Mouse (Mus musculus): ENCODE data around the gene Bola2. TPM values are rescaled to one million over a fixed set of nuclear protein-coding genes. Genes with fewer than 3 reads are reported as not detected.
A peak's percentile ranks its signal among the peaks of the same experiment; 100 is the strongest.

Bola2 gene
- polyA plus RNA-seq, 1 experiment from 2014 or later = 126 TPM

GRCm38 (mm10) chr7:126659771-126660170 is 35.4 kb upstream of the Bola2 start:
- H3K4me2 ChIP-seq = no peak overlapping the region
- H3K4me1 ChIP-seq (ENCODE audit: control insufficient read depth, insufficient read depth, low read length) = no peaks in the 10 kb centered on the region
- 85% methylated on average over 3 of the region's 3 CpGs for WGBS (ENCODE audit: insufficient replicate concordance)
- H3K27ac ChIP-seq (ENCODE audit: low read depth, low read length) = no peak overlapping the region
- H3K36me3 ChIP-seq (ENCODE audit: control insufficient read depth, insufficient read depth, low read length) = no peaks in the 10 kb centered on the region
- H3K9ac ChIP-seq (ENCODE audit: low read depth, low read length) = no peak overlapping the region
- H3K4me3 ChIP-seq (ENCODE audit: low read depth, low read length) = no peak overlapping the region
- no peaks in the 10 kb centered on the region for H3K27me3 ChIP-seq (ENCODE audit: control insufficient read depth, insufficient read depth, low read length)
- no peaks in the 10 kb centered on the region for H3K9me3 ChIP-seq (replicated peaks; ENCODE audit: control insufficient read depth, low read length)
- no peak for ATAC-seq (replicated peaks; ENCODE audit: insufficient number of reproducible peaks, low FRiP score, low TSS enrichment)

- H3K4me2 ChIP-seq = no peak overlapping the region
- ATAC-seq (replicated peaks; ENCODE audit: insufficient number of reproducible peaks, low FRiP score, low TSS enrichment) = no peak
- H3K9me3 ChIP-seq (replicated peaks; ENCODE audit: control insufficient read depth, low read length) = no peaks in the 10 kb centered on the region
- 72% methylated on average over 8 of the region's 8 CpGs for WGBS (ENCODE audit: insufficient replicate concordance)
- H3K9ac ChIP-seq (ENCODE audit: low read depth, low read length) = no peak overlapping the region
- H3K4me3 ChIP-seq (ENCODE audit: low read depth, low read length) = no peak overlapping the region
- no peak overlapping the region for H3K27ac ChIP-seq (ENCODE audit: low read depth, low read length)
- no peaks in the 10 kb centered on the region for H3K4me1 ChIP-seq (ENCODE audit: control insufficient read depth, insufficient read depth, low read length)
- H3K27me3 ChIP-seq (ENCODE audit: control insufficient read depth, insufficient read depth, low read length) = no peaks in the 10 kb centered on the region
- H3K36me3 ChIP-seq (ENCODE audit: control insufficient read depth, insufficient read depth, low read length) = no peaks in the 10 kb centered on the region
These were observed 31.6 kb upstream of the Bola2 start for GRCm38 (mm10) chr7:126663646-126664045.

- Histone ChIP-seq H3K4me3 (ENCODE audit: low read depth, low read length) (no peak overlapping the region), H3K9ac (ENCODE audit: low read depth, low read length) (no peak overlapping the region), H3K27me3 (ENCODE audit: control insufficient read depth, insufficient read depth, low read length) (no peaks in the 10 kb centered on the region), H3K4me1 (ENCODE audit: control insufficient read depth, insufficient read depth, low read length) (no peaks in the 10 kb centered on the region), H3K9me3 (replicated peaks; ENCODE audit: control insufficient read depth, low read length) (no peaks in the 10 kb centered on the region), H3K27ac (ENCODE audit: low read depth, low read length) (no peak overlapping the region), H3K4me2 (no peak overlapping the region), H3K36me3 (ENCODE audit: control insufficient read depth, insufficient read depth, low read length) (no peaks in the 10 kb centered on the region)
- WGBS (ENCODE audit: insufficient replicate concordance) = 95% methylated on average over 3 of the region's 3 CpGs
- ATAC-seq (replicated peaks; ENCODE audit: insufficient number of reproducible peaks, low FRiP score, low TSS enrichment) = no peak
These were observed 29.9 kb upstream of the Bola2 start for GRCm38 (mm10) chr7:126665269-126665668.

GRCm38 (mm10) chr7:126667495-126668090 is 27.6 kb upstream of the Bola2 start:
- 0 out of 2 replicates have a peak, but pooled peaks cover 4% of the 10 kb centered on the region for H3K4me1 ChIP-seq (ENCODE audit: control insufficient read depth, insufficient read depth, low read length)
- WGBS (ENCODE audit: insufficient replicate concordance) = 86% methylated on average over 9 of the region's 9 CpGs
- no peak overlapping the region for H3K4me3 ChIP-seq (ENCODE audit: low read depth, low read length)
- H3K9me3 ChIP-seq (replicated peaks; ENCODE audit: control insufficient read depth, low read length) = no peaks in the 10 kb centered on the region
- ATAC-seq (replicated peaks; ENCODE audit: insufficient number of reproducible peaks, low FRiP score, low TSS enrichment) = no peak
- peaks cover 2% of the 10 kb centered on the region for H3K36me3 ChIP-seq (ENCODE audit: control insufficient read depth, insufficient read depth, low read length)
- no peak overlapping the region for H3K4me2 ChIP-seq
- H3K27me3 ChIP-seq (ENCODE audit: control insufficient read depth, insufficient read depth, low read length) = no peaks in the 10 kb centered on the region
- no peak overlapping the region for H3K9ac ChIP-seq (ENCODE audit: low read depth, low read length)
- H3K27ac ChIP-seq (ENCODE audit: low read depth, low read length) = no peak overlapping the region

- Histone ChIP-seq H3K4me1 (ENCODE audit: control insufficient read depth, insufficient read depth, low read length) (0 out of 2 replicates have a peak, but pooled peaks cover 4% of the 10 kb centered on the region), H3K4me3 (ENCODE audit: low read depth, low read length) (no peak overlapping the region), H3K27ac (ENCODE audit: low read depth, low read length) (peak overlapping the region; percentile 66), H3K9ac (ENCODE audit: low read depth, low read length) (no peak overlapping the region), H3K4me2 (no peak overlapping the region), H3K9me3 (replicated peaks; ENCODE audit: control insufficient read depth, low read length) (no peaks in the 10 kb centered on the region), H3K36me3 (ENCODE audit: control insufficient read depth, insufficient read depth, low read length) (peaks cover 4% of the 10 kb centered on the region), H3K27me3 (ENCODE audit: control insufficient read depth, insufficient read depth, low read length) (no peaks in the 10 kb centered on the region)
- ATAC-seq (replicated peaks; ENCODE audit: insufficient number of reproducible peaks, low FRiP score, low TSS enrichment) = no peak
- whole genome bisulfite sequencing (ENCODE audit: insufficient replicate concordance) = 66% methylated on average over 5 of the region's 5 CpGs
These were observed 26.7 kb upstream of the Bola2 start for GRCm38 (mm10) chr7:126668452-126668851.

GRCm38 (mm10) chr7:126670152-126670551 is 25.0 kb upstream of the Bola2 start:
- 93% methylated on average over 3 of the region's 3 CpGs for WGBS (ENCODE audit: insufficient replicate concordance)
- ATAC-seq (replicated peaks; ENCODE audit: insufficient number of reproducible peaks, low FRiP score, low TSS enrichment) = no peak
- no peak overlapping the region for H3K9ac ChIP-seq (ENCODE audit: low read depth, low read length)
- H3K27me3 ChIP-seq (ENCODE audit: control insufficient read depth, insufficient read depth, low read length) = no peaks in the 10 kb centered on the region
- 0 out of 2 replicates have a peak, but pooled peaks cover 4% of the 10 kb centered on the region for H3K4me1 ChIP-seq (ENCODE audit: control insufficient read depth, insufficient read depth, low read length)
- no peak overlapping the region for H3K27ac ChIP-seq (ENCODE audit: low read depth, low read length)
- peaks cover 4% of the 10 kb centered on the region for H3K36me3 ChIP-seq (ENCODE audit: control insufficient read depth, insufficient read depth, low read length)
- H3K9me3 ChIP-seq (replicated peaks; ENCODE audit: control insufficient read depth, low read length) = no peaks in the 10 kb centered on the region
- H3K4me2 ChIP-seq = no peak overlapping the region
- H3K4me3 ChIP-seq (ENCODE audit: low read depth, low read length) = no peak overlapping the region

- no peaks in the 10 kb centered on the region for H3K27me3 ChIP-seq (ENCODE audit: control insufficient read depth, insufficient read depth, low read length)
- peaks cover 4% of the 10 kb centered on the region for H3K36me3 ChIP-seq (ENCODE audit: control insufficient read depth, insufficient read depth, low read length)
- H3K4me3 ChIP-seq (ENCODE audit: low read depth, low read length) = no peak overlapping the region
- no peak overlapping the region for H3K9ac ChIP-seq (ENCODE audit: low read depth, low read length)
- H3K4me2 ChIP-seq = no peak overlapping the region
- 0 out of 2 replicates have a peak, but pooled peaks cover 4% of the 10 kb centered on the region for H3K4me1 ChIP-seq (ENCODE audit: control insufficient read depth, insufficient read depth, low read length)
- H3K9me3 ChIP-seq (replicated peaks; ENCODE audit: control insufficient read depth, low read length) = no peaks in the 10 kb centered on the region
- H3K27ac ChIP-seq (ENCODE audit: low read depth, low read length) = no peak overlapping the region
- ATAC-seq (replicated peaks; ENCODE audit: insufficient number of reproducible peaks, low FRiP score, low TSS enrichment) = no peak
- 87% methylated on average over 9 of the region's 9 CpGs for WGBS (ENCODE audit: insufficient replicate concordance)
These were observed 23.1 kb upstream of the Bola2 start for GRCm38 (mm10) chr7:126672111-126672510.

- WGBS (ENCODE audit: insufficient replicate concordance) = 94% methylated on average over 8 of the region's 8 CpGs
- Histone ChIP-seq H3K4me3 (ENCODE audit: low read depth, low read length) (no peak overlapping the region), H3K4me2 (no peak overlapping the region), H3K36me3 (ENCODE audit: control insufficient read depth, insufficient read depth, low read length) (peaks cover 4% of the 10 kb centered on the region), H3K27ac (ENCODE audit: low read depth, low read length) (no peak overlapping the region), H3K4me1 (ENCODE audit: control insufficient read depth, insufficient read depth, low read length) (0 out of 2 replicates have a peak, but pooled peaks cover 4% of the 10 kb centered on the region), H3K9ac (ENCODE audit: low read depth, low read length) (no peak overlapping the region), H3K27me3 (ENCODE audit: control insufficient read depth, insufficient read depth, low read length) (no peaks in the 10 kb centered on the region), H3K9me3 (replicated peaks; ENCODE audit: control insufficient read depth, low read length) (no peaks in the 10 kb centered on the region)
- ATAC-seq (replicated peaks; ENCODE audit: insufficient number of reproducible peaks, low FRiP score, low TSS enrichment) = no peak
These were observed 20.1 kb upstream of the Bola2 start for GRCm38 (mm10) chr7:126675104-126675503.

- WGBS (ENCODE audit: insufficient replicate concordance) = 67% methylated on average over 1 of the region's 1 CpGs
- no peak within 1 kb of the TSS for H3K4me3 ChIP-seq (ENCODE audit: low read depth, low read length)
- H3K27me3 ChIP-seq (ENCODE audit: control insufficient read depth, insufficient read depth, low read length) = no peaks in the 10 kb centered on the region
- peaks cover 7% of the 10 kb centered on the region for H3K36me3 ChIP-seq (ENCODE audit: control insufficient read depth, insufficient read depth, low read length)
- H3K9ac ChIP-seq (ENCODE audit: low read depth, low read length) = no peak within 1 kb of the TSS
- ATAC-seq (replicated peaks; ENCODE audit: insufficient number of reproducible peaks, low FRiP score, low TSS enrichment) = no peak
- H3K9me3 ChIP-seq (replicated peaks; ENCODE audit: control insufficient read depth, low read length) = no peaks in the 10 kb centered on the region
- no peak within 1 kb of the TSS for H3K4me2 ChIP-seq
- H3K27ac ChIP-seq (ENCODE audit: low read depth, low read length) = peak within 1 kb of the TSS; percentile 13; the same call in 1 of the 2 replicates
- no peaks in the 10 kb centered on the region for H3K4me1 ChIP-seq (ENCODE audit: control insufficient read depth, insufficient read depth, low read length)
These were observed 19.0 kb upstream of the Bola2 start, which contains the start of gene Sult1a1 for GRCm38 (mm10) chr7:126676207-126676606. TSS of gene Sult1a1 (minus strand) at chr7:126676432.
